Mouse (Mus musculus) adrenal gland (tissue): ENCODE results near the gene Exoc4.

Experiments used
- intact Hi-C: fragments of 180-260 bp; cut with DNase I; formaldehyde crosslinking; loops from one replicate; pipeline ENCODE4 v1.15.1; 2025

Exoc4 gene

GRCm38 (mm10) chr6:33836048-33836780 lies 587.3 kb downstream of the Exoc4 start:
- intact Hi-C loops = no loop called here

- intact Hi-C loops = no loop called here
Measured at GRCm38 (mm10) chr6:33842901-33843300, 594.0 kb downstream of the Exoc4 start.

GRCm38 (mm10) chr6:33859049-33859448 lies 610.2 kb downstream of the Exoc4 start:
- intact Hi-C loops = no loop called here

- intact Hi-C loops = no loop called here
Measured at GRCm38 (mm10) chr6:33865752-33866151, 616.9 kb downstream of the Exoc4 start.

- intact Hi-C loops = no loop called here
Measured at GRCm38 (mm10) chr6:33866901-33867580, 618.2 kb downstream of the Exoc4 start.

- intact Hi-C loops = no loop called here
Measured at GRCm38 (mm10) chr6:33869251-33869650, 620.4 kb downstream of the Exoc4 start.

- intact Hi-C loops = no loop called here
Measured at GRCm38 (mm10) chr6:33870468-33871142, 621.7 kb downstream of the Exoc4 start.

- intact Hi-C loops = no loop called here
Measured at GRCm38 (mm10) chr6:33871286-33871685, 622.4 kb downstream of the Exoc4 start.

GRCm38 (mm10) chr6:33872192-33872591 lies 623.3 kb downstream of the Exoc4 start:
- intact Hi-C loops = no loop called here

- intact Hi-C loops = no loop called here
Measured at GRCm38 (mm10) chr6:33873000-33873399, 624.1 kb downstream of the Exoc4 start.

GRCm38 (mm10) chr6:33874291-33875014 lies 625.6 kb downstream of the Exoc4 start:
- intact Hi-C loops = no loop called here

- intact Hi-C loops = no loop called here
Measured at GRCm38 (mm10) chr6:33884141-33884683, 635.3 kb downstream of the Exoc4 start.

GRCm38 (mm10) chr6:33886941-33887340 lies 638.1 kb downstream of the Exoc4 start:
- intact Hi-C loops = no loop called here

GRCm38 (mm10) chr6:33890926-33891325 lies 642.0 kb downstream of the Exoc4 start:
- intact Hi-C loops = no loop called here

GRCm38 (mm10) chr6:33892142-33892541 lies 643.3 kb downstream of the Exoc4 start:
- intact Hi-C loops = no loop called here

GRCm38 (mm10) chr6:33899973-33900372 lies 651.1 kb downstream of the Exoc4 start:
- intact Hi-C loops = no loop called here

GRCm38 (mm10) chr6:33900615-33901014 lies 651.7 kb downstream of the Exoc4 start:
- intact Hi-C loops = no loop called here

GRCm38 (mm10) chr6:33905099-33905498 lies 656.2 kb downstream of the Exoc4 start:
- intact Hi-C loops = no loop called here

GRCm38 (mm10) chr6:33910671-33911070 lies 661.8 kb downstream of the Exoc4 start:
- intact Hi-C loops = no loop called here

GRCm38 (mm10) chr6:33913072-33913471 lies 664.2 kb downstream of the Exoc4 start:
- intact Hi-C loops = no loop called here

- intact Hi-C loops = no loop called here
Measured at GRCm38 (mm10) chr6:33913486-33913885, 664.6 kb downstream of the Exoc4 start.
